Mouse (Mus musculus): ENCODE measurements around the gene Il17c.

GRCm38 (mm10) chr8:122427607-122428006 lies 5.8 kb downstream of the Il17c start:
- TF ChIP-seq CTCF (IDR thresholded peaks at IDR 0.05; ENCODE audit: borderline replicate concordance, insufficient read depth, low read length): no peak
- TF ChIP-seq POLR2A (IDR thresholded peaks at IDR 0.05; ENCODE audit: low read depth, low read length): no peak

Measured in embryonic fibroblast, embryonic 13.5 days (primary cell).